8 mouse cellular contexts compared by ENCODE assay signal in the genomic region with DNA sequence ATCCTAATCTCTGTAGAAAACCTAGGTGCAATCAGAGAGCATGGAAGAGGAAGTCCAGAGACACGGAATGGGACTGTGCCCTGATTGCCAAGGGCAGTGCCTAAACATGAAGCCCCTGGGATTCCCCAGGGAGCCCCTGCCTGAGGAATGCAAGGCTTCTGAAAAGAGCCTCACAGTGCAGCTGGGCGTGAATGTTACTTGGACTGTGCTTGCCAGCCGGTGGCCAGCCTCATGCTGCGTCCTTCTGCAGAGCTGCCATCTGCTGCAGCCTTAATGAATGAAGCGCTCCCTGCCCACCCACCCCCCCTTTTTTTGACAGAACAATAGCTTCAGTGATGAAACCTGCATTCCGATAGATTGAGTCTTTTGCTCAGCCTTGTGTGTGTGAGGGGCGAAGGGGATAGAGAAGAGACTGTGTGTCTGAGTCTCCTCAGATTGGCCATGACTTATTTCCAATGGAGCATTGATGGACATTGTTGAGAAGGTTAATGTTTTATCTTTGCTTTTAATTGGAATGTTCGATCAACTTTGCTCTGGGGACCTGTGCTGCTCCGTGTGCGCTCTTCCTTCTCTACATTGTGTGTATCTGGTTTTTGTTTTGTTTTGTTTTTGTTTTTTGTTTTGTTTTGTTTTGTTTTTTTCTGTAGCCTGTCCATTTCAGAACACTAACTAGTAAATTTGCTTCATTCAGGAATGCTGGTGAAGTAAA. TPM values are rescaled to one million over a fixed set of nuclear protein-coding genes. Genes with fewer than 3 reads are reported as not detected.
DNase-seq lines count a peak whose midpoint lies in the region; ATAC-seq and TF ChIP-seq lines count a peak whose summit lies in the region.

No protein-coding gene starts in this region.

- TF ChIP-seq CTCF in stomach, postnatal 0 days (IDR thresholded peaks at IDR 0.05; ENCODE audit: low read depth), result no peak

- peak overlapping the region; percentile 44 for H3K4me2 ChIP-seq in hindbrain, embryonic 14.5 days (replicated peaks)
- H3K4me2 ChIP-seq in limb, embryonic 12.5 days, result peak overlapping the region; percentile 25; the same call in 1 of the 2 replicates
- no peak overlapping the region for H3K4me2 ChIP-seq in stomach, postnatal 0 days (replicated peaks; ENCODE audit: low read depth)

- H3K9ac ChIP-seq in hindbrain, embryonic 14.5 days, result peak overlapping the region; percentile 38
- H3K9ac ChIP-seq in limb, embryonic 12.5 days (replicated peaks), result no peak overlapping the region
- H3K9ac ChIP-seq in stomach, postnatal 0 days (ENCODE audit: low read length), result no peak overlapping the region

- no peak for TF ChIP-seq EP300 in stomach, postnatal 0 days (optimal IDR thresholded peaks at IDR 0.05)

- no peaks in the 10 kb centered on the region for H3K27me3 ChIP-seq in hindbrain, embryonic 14.5 days (ENCODE audit: control insufficient read depth, insufficient read depth, low read length)
- no peaks in the 10 kb centered on the region for H3K27me3 ChIP-seq in limb, embryonic 12.5 days
- H3K27me3 ChIP-seq in stomach, postnatal 0 days (ENCODE audit: control insufficient read depth, insufficient read depth, low read length), result no peaks in the 10 kb centered on the region

- DNase-seq in kidney, adult 18-20 months, result peak; percentile 4
- no peak for DNase-seq in kidney, adult 11 months
- peak; percentile 73 to 74 for DNase-seq in cerebellum, postnatal 36 days
- peak; percentile 78 for DNase-seq in hindbrain, embryonic 14.5 days (ENCODE audit: low spot score)
- peak; percentile 14 for DNase-seq in stomach, postnatal 0 days (ENCODE audit: low spot score)
- DNase-seq in adipocyte (ENCODE audit: low spot score), result no peak

- H3K9me3 ChIP-seq in hindbrain, embryonic 14.5 days (ENCODE audit: control insufficient read depth, low read length), result no peaks in the 10 kb centered on the region
- H3K9me3 ChIP-seq in limb, embryonic 12.5 days, result no peaks in the 10 kb centered on the region
- H3K9me3 ChIP-seq in stomach, postnatal 0 days (ENCODE audit: control insufficient read depth, low read length), result no peaks in the 10 kb centered on the region

- peak overlapping the region; percentile 13; the same call in 1 of the 2 replicates for H3K4me3 ChIP-seq in hindbrain, embryonic 14.5 days (replicated peaks; ENCODE audit: low read length)
- H3K4me3 ChIP-seq in limb, embryonic 12.5 days (replicated peaks), result no peak overlapping the region
- no peak overlapping the region for H3K4me3 ChIP-seq in stomach, postnatal 0 days (ENCODE audit: low read depth, low read length)

- no peaks in the 10 kb centered on the region for H3K36me3 ChIP-seq in hindbrain, embryonic 14.5 days (replicated peaks; ENCODE audit: control insufficient read depth, insufficient read depth)
- H3K36me3 ChIP-seq in limb, embryonic 12.5 days, result no peaks in the 10 kb centered on the region
- H3K36me3 ChIP-seq in stomach, postnatal 0 days (ENCODE audit: control insufficient read depth, insufficient read depth, low read length), result no peaks in the 10 kb centered on the region

- ATAC-seq in hindbrain, embryonic 14.5 days (ENCODE audit: low FRiP score), result peak; percentile 97
- ATAC-seq in limb, embryonic 12.5 days (ENCODE audit: insufficient number of reproducible peaks, insufficient read depth, low FRiP score, low TSS enrichment, low read depth), result peak; percentile 88
- no peak for ATAC-seq in stomach, postnatal 0 days (ENCODE audit: low FRiP score, low TSS enrichment)
- ATAC-seq in activated CD4-positive, CD25-positive, alpha-beta regulatory T cell, adult 4 months, result no peak

- peaks cover 17% of the 10 kb centered on the region for H3K4me1 ChIP-seq in hindbrain, embryonic 14.5 days (replicated peaks; ENCODE audit: control insufficient read depth, insufficient read depth, low read length)
- peaks cover 7% of the 10 kb centered on the region for H3K4me1 ChIP-seq in limb, embryonic 12.5 days (replicated peaks)
- no peaks in the 10 kb centered on the region for H3K4me1 ChIP-seq in stomach, postnatal 0 days (replicated peaks; ENCODE audit: control insufficient read depth, insufficient read depth)

- 4% methylated on average over 10 of the region's 10 CpGs for WGBS in hindbrain, embryonic 14.5 days
- 21% methylated on average over 10 of the region's 10 CpGs for WGBS in limb, embryonic 12.5 days
- 21% methylated on average over 10 of the region's 10 CpGs for WGBS in stomach, postnatal 0 days

- H3K27ac ChIP-seq in hindbrain, embryonic 14.5 days, result peak overlapping the region; percentile 81
- no peak overlapping the region for H3K27ac ChIP-seq in limb, embryonic 12.5 days
- H3K27ac ChIP-seq in stomach, postnatal 0 days (replicated peaks), result no peak overlapping the region

RNA-seq across cellular contexts. Expression of a gene that starts 52.5 kb away (rescaled TPM):
- 30.5 and 35.1 TPM in 2 replicates for polyA plus RNA-seq in hindbrain, embryonic 14.5 days (2014; fragmentation: Nextera tagmentation; extraction: Ambion mirVana)
- polyA plus RNA-seq in limb, embryonic 12.5 days (2016; fragmentation: Nextera tagmentation; extraction: Ambion mirVana), result 3.3 and 3.4 TPM in 2 replicates
- 0.99 and 1.0 TPM in 2 replicates for polyA plus RNA-seq in stomach, postnatal 0 days (2015; fragmentation: Nextera tagmentation; extraction: Ambion mirVana)
- polyA plus RNA-seq in activated CD4-positive, CD25-positive, alpha-beta regulatory T cell, adult 4 months (2017; shearing (Covaris generic)), result not detected

Comparison
In these comparisons a context has a peak if more than half of its experiments do, and no peak if none do; other contexts are left out.
1. DNase-seq: peak in kidney, adult 18-20 months (single experiment), cerebellum, postnatal 36 days (2 of 2), hindbrain, embryonic 14.5 days (single experiment) and stomach, postnatal 0 days (single experiment); none in kidney, adult 11 months (single experiment) and adipocyte (single experiment).
2. ATAC-seq: peak in hindbrain, embryonic 14.5 days (single experiment) and limb, embryonic 12.5 days (single experiment); none in stomach, postnatal 0 days (single experiment) and activated CD4-positive, CD25-positive, alpha-beta regulatory T cell, adult 4 months (single experiment).